Mouse (Mus musculus): ENCODE results near the gene Gm42742.

The Gm42742 gene

DNA sequence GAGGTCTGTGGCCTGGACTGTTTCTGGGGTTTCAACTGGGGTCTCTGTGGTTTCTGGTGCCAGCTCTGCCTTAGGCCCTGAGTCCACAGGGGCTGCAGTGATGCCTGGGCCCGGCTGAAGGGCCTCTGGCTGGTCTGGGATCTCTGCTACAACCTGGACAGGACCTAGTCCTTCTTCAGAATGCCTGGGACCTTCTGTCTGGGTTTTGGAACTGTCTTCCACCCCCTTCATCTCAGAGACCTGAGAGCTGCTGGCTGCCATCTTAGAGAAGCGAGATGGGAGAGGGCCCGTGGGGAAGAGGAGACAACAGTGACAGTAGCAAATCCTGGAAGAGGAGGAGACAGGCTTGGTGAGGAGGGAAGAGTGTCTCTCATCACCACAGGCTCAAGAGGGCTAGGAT, 866 bp downstream of the Gm42742 start:
- DNase-seq (ENCODE audit: low spot score in 2 of 2) = peak in 1 of 2 experiments; percentile 36

DNA sequence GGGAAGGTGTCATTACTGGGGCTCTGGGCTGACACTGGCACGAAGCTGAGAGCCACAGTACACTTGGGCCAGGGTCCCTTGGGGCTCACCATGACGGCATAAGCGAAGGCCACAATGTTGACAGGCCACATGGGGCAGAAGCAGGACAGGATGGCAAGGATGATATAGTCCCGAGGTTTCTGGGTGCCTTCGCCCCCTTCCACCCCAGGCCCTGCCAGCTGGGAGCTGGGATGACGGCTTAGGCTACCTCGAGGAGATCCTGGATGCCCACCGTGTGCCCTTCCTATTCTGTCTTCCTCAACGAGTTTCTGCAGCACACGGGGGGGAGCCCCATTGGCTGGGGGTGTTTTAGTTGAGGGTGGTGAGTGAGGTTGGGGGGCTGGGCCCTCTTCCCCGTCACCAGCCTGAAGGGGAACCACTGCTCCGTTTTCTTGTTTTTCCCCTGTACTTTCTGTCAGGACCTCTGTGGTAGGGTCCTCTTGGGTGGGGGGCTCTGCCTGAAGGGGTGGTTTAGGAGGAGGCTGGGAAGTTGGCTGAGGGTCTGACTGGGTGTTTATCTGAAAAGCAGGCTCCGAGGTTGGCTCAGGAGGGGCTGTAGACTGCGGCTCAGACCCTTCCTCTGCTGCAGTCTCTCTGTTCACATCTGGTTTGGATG, 1.5 kb downstream of the Gm42742 start:
- DNase-seq (ENCODE audit: low spot score in 2 of 2) = no peak

DNA sequence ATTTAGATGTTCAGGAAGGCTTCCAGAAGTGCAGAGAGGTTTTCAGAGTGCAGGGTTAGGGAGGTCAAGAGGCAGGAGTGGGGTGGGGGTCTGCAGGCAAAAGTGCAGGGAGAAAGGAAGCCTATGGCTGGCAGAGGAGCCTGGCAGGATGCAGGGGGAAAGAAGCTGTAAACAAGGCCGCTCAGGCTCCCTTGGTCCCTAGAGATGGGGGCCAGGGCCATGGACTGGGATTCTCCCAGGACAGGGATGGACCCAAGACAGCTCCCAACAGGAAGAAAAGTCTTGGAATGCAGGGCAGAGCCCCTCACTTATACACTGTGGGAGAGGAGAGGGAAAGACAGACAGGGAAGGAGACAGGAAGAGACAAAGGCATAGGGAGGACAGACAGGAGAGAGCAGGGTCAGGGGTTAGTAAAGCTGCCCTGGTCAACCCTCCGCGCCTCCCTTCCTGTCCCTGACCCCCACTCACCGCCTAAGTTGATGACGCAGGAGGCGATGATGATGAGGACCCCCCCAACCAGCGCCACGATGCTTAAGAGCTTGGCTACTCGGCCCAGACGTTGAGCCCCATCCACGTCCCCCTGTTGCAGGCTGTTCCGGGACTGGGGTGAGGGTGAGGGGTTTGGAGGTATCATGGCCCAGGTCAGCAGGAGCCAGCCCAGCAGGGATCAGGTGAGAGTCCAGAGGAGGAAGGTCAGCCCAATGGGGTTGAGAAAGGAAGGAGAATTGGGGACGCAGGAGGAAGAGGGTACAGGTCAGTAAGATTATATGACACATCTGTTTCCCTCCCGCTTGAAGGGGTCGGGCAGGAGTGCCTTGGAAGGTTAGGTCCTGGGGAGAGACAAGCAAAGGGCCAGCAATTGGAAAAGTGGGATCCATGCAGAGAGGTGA, 2.2 kb downstream of the Gm42742 start:
- DNase-seq (ENCODE audit: low spot score in 2 of 2) = peak in 1 of 2 experiments; percentile 21

DNA sequence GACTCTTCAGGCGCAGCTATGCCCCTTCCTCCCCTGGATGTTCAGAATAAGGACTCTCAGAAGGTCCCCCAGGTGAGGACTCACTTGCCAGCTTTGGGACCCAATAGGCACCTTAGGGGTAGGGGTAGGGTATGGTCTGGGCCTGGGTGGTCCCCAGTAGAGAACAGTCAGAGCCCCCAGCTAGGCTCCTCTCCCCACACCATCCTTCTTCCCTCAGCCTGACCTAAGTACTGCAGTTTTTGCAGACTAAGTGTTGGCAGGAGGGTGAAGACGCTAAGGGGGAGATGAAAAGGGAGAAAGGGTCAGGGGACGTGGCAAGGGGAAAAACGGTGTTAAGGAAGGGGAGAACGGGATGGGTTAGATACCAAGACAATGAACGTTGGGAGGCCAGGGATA, 2.9 kb downstream of the Gm42742 start:
- DNase-seq (ENCODE audit: low spot score in 2 of 2) = no peak

DNA sequence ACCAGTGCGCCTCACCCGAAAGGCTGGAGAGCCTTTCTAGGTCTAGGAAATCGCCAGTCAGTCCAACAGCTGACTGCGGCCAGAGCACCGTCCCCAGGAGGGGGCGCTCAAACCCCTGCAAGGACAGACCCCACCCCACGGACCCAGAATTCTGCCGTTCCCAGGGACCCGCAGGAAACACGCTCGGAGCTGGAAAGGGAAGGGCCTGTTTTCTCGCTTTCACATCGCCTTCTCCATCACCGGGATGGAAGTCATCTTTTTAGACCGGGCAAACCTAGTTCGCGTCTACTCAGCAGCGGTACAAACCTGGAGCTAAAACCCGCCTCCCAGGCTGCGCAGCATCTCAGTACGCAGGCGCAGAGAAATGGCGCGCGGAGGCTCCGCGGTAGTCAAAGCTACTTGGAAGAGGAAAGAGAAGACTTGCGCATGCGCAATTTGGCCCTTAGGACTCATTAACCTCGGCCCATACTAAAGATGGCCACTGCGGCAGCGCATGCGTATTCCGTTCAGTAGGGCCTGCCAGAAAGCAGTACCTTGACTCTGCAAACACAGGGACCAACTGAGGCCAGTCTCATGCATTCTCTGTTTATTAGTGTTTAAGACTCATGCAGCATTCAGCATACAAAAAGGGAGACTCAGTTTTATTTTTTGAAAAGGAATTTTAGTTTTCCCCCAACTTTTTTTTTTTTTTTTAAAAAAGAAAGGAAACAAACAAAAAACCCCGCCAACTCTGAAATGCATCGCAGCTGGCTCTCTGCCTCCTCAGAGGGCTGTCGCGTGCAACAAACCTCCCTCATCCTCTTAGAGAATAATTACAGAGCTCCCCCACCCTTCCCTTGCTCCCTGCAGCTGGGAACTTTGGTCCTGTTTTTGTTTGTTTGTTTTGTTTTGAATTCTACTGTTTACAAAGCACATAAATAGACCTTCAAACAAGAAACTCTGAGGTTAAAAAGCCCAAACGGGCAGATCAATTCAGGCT, 3.6 kb downstream of the Gm42742 start, which contains the start of gene Pagr1a:
Gene Pagr1a (minus strand): TSS at position 382 of the 979 bp plus-strand sequence.
- peak; percentile 98 for DNase-seq (ENCODE audit: low spot score in 2 of 2)

DNA sequence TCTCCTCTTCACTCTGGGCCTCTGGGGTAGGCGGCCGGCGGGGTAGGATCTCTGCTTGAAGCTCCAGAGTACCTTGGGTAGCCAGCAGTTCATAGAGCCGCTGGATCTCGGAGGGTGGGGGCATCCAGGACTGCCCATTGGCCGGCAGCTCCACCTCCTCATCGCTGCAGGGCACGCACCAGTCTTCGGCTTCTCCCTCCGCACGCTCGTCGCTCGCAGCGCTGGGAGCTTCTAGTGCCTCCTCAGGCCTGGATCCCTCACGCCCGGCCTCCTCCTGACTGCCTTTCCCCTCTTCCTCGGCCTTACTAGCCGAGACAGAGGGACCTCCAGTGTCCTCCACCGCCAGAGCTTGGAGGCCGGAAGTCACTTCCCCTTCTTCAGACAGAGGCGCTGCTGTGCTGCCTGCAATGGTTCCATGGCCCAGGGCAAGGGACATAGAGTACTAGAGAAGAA, 4.4 kb downstream of the Gm42742 start:
- peak in 1 of 2 experiments; percentile 65 for DNase-seq (ENCODE audit: low spot score in 2 of 2)

DNA sequence TGATC, 4.6 kb downstream of the Gm42742 start, which contains the start of gene Pagr1b:
Gene Pagr1b (minus strand): TSS at position 4 of the 5 bp plus-strand sequence.
- DNase-seq (ENCODE audit: low spot score in 2 of 2) = no peak

DNA sequence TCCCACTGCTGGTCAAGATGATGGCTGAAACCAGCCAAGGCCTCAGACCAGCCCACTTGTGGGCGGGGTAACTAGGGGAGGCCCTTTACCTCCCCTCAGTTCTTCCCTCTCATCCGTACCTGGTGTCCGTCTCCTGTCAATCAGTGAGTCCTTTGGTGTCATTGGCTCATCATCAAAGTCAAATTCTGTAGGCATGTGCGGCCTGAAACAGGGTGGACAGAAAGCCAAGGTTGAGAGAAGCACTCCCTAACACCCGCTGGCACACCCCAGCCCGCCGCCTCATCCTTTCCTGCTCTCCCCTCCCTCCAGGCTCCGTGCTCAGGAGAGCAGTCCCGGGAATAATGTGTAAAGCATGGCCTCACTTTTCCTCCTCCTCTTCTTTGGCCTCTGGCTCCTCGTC, 4.8 kb downstream of the Gm42742 start:
- DNase-seq (ENCODE audit: low spot score in 2 of 2) = no peak

DNA sequence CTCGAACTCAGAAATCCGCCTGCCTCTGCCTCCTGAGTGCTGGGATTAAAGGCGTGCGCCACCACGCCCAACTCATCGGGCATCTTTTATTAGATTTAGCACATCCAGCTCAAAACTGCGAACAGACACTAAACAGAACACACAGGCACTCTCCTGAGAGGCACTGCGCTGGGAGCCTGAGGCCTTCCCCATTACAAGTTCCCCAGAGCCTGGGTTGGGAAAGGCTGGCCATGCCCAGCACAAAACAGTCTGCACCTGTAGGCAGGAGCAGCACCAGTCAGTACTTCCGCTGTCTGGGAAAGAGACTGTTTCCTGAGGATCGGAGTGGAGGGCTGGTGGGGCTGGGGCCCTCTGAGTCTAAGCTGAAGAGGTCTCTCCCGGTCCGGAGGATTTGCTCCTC, 5.9 kb downstream of the Gm42742 start:
- no peak for DNase-seq (ENCODE audit: low spot score in 2 of 2)

DNA sequence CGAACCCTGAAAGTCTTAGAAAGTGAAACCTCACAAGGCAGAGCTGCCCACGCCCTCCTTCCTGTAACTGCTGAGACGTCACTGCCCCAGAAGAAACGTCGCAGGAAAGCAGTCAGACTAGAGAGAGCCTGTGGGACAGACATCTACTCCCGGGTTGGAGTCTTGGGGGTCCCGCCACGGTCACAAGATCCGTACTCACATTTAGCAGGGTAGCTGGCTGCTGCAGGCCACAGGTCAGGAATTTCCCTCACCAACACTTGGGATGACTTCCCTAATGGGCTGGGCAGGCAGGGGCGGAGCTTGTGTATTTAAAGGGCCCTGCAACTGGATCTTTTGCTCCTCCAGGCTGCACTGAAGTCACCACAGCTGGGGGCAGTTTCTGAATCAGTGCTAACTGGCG, 6.6 kb downstream of the Gm42742 start, which contains the start of gene Mvp:
Gene Mvp (minus strand): TSS at position 302 of the 400 bp plus-strand sequence.
- peak in 1 of 2 experiments; percentile 13 for DNase-seq (ENCODE audit: low spot score in 2 of 2)

DNA sequence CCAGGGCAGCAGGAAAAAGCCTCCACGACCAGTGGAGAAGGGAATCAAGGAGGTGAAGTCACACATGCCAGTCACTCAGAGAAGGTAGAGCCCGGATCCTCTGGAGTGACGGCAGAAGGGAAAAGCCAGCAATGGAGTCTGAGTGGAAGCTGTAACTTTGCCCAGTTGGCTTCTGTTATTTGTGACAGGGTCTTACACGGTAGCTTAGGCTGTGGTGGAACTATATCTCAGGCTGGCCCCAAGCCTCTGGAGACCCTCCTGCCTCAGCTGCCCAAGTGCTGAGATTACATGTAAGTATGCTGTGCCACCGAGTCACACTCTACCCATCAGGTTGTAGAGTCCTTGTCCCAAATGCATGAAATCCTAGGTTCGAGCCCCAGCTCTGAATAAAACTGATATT, 7.5 kb downstream of the Gm42742 start:
- DNase-seq (ENCODE audit: low spot score in 2 of 2) = no peak

DNA sequence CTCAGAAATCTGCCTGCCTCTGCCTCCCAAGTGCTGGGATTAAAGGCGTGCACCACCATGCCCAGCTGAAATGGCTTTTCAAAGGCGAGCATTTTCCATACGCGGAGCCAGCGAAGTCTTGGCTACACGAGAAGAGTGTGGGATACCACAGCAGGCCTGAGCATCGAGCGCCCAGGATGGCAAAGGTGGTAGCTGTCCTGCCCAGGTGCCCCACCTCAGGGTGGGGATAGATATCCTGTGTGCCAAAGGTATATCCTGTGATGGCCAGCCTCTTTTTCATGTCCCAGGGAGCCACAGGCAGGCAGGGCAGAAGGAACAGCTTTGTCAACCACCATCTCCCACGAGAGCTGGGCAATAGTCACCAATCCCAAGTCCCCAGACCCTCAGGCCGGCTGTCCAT, 8.1 kb downstream of the Gm42742 start:
- no peak for DNase-seq (ENCODE audit: low spot score in 2 of 2)

DNA sequence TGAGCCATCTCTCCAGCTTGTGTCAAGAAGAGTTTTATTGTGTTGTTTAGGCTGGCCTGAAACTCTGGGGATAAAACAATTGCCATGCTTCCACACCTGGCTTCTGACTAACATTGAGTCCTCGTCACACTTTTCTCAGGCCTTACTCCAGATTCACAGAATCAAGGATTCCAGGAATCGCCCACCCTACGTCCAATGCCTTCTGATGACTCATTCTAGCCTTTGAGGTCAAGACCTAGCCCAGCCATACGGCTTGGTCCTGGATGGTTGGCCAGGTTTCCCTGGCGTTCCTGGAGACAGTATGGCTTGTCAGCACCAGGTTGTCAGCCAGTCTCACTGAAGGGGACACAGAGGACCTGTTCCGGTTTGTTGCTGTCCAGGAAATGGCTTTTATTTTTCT, 8.5 kb downstream of the Gm42742 start:
- no peak for DNase-seq (ENCODE audit: low spot score in 2 of 2)

DNA sequence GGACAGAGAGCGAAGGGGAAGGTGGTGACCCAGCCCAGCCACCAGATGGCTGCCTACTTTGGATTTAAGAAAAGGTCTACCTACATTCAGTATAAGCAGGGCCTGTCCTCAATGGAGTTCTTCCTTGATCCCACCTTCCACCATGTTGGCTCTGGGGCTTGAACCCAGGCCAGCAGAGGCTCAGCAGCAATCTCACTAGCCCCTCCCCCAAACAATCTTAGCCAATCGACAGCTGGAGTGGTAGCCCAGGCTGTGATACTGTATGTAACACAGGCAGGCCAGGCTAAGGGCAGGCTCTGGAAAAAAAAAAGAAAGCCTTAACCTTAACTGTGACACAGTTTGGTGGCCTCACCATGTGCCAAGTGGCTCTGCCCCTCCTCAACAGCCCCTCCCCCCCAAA, 9.2 kb downstream of the Gm42742 start:
- no peak for DNase-seq (ENCODE audit: low spot score in 2 of 2)

DNA sequence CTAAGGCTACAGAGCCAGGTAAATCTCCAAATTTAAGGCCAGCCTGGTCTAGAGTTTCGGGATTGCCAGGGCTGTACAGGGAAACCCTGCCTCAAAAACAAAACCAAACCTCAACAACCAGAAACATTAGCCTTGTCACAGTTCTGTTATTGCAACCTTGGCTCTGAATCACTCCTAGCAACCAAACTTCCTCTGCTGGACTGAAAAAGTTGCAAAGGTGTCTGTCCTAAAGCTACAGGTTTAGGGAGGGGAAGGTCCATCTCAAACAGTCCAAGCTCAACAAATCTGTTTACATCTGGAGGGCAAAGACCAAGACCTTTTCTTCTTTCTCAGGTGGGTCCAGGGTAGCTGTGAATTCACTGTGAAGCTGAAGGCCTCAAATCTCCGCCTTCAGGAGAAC, 9.8 kb downstream of the Gm42742 start:
- DNase-seq (ENCODE audit: low spot score in 2 of 2) = no peak

DNA sequence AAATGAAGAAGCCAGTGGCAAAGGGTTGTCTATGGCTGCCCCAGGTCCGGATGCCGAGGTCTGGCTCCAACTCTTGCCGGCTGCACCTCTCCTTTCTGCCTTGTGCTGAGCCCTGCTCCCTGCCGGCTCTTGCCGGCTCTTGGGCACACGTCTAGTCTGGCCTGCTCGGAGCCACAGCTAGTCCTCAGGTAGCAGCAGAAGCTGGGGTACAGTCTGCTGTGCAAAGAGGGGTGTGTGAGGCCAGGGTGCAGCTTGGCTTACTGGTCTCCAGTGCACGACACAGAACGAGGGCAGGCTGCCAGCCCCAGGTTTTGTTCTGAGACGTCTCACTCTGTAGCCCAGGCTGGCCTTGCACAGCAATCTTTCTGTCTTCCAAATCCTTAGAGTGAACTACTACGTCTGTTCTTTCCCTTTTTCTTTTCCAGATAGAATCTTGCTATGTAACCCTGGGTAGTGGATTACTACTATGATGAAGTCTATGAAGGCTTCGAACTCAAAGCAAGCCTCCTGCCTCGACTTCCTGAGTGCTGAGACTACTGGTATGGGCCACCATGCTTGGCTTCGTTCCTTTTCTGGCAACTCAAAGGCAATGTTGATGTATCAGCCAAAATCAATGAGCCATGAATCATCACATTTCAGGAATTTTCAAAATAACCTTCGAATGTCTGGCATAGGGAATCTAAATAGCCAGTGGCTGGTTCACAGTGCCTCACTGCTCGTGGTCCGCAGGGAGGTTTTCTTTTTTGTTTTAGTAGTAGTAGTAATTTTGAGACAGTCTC, 11.4 kb downstream of the Gm42742 start:
- no peak for DNase-seq (ENCODE audit: low spot score in 2 of 2)

DNA sequence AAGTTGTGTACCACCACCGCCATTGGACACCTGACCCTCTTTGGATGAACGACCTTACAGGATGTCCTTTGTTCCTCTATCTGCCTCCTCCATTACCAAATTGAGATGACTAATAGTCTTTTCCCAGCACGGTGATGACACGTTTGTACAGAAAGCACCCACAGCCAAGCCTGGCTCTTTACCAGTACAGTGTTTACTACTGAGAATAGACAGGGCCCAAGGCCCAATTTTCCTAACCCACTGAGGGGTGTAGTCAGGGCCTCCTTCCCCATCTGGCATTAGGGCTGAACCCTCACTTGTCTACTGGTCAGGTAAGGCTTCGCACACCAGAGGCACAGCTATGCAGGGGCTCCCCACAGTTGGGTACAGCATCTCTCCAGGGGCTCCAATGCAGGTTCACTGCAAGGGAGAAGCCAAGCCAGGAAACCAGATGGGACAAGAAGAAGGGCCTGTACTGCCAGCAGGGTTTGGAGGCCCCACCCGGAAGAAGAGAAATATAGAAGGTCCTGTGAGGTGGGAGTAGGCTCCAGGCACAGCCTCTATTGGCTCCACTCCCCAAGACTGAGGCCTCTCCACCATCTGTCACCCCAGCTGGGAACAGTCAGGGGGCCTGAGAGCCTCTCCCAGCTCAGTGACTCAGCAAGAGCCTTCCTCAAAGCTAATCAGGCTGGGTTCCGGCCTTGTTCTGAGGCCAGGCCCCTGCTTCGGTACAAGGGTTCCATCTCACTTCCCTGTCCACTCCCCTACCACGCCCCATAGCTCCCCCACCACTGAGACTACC, 12.5 kb downstream of the Gm42742 start:
- peak; percentile 83 to 85 for DNase-seq (ENCODE audit: low spot score in 2 of 2)

DNA sequence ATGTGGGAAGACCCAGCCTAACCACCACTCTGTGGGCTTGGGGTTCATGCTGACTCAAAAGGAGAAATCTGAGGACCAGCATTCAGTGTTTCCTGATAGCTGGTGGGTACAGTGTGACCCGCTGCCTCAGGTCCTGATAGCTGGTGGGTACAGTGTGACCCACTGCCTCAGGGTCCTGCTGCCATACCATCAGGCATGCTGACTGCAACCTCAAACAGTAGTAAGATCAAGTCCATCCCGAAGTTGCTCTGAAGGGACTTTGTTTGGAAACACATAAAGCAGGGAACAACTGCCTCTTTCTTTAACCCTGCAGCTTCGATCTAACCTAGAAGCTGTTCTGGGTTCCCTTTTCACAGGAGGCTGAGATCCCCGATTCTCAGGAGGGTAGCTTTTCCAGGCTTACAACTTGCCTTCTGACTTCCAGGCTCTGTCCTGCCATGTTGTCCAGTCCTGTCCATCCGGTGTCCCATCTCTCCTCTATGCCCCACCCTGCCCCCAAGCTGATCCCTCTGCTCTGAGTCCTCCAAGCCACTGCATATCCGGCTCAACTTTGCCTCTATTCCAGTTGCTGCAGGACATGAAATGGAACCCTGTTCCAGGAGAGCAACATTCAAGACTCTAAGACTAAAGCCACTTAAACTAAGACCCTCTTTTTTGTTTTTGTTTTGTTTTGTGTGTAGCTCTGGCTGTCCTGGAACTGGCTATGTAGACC, 13.4 kb downstream of the Gm42742 start:
- no peak for DNase-seq (ENCODE audit: low spot score in 2 of 2)

DNA sequence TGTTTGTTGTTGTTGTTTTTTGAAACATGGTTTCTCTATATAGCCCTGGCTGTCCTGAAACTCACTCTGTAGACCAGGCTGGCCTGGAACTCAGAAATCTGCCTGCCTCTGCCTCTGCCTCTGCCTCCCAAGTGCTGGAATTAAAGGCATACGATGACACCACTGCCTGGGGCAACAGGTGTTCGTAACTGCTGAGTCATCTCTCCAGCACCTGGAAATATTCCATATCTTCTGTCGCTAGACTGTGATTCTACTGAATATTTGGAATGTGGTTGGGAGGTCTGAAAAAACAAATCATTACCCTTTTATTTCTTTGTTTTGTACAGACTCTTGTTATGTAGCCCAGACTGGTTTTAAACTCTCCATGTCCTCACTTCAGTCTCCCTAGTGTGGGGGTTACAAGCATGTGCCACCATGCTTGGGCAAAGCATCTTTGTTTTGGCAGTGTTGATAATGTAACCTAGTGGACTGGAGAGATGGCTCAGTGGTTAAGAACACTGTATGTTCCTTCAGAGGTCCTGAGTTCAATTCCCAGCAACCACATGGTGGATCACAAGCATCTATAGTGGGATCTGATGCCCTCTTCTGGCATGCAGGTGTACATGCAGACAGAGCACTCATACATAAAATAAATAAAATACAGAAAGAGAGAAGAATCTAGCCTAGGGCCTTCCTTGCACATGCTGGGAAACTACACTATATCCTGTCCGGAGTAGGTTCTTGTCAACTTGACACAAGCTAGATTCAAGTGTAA, 16.6 kb downstream of the Gm42742 start:
- no peak for DNase-seq (ENCODE audit: low spot score in 2 of 2)

Measured in frontal cortex, postnatal 36 days (tissue).